Mouse (Mus musculus) thymus, adult 2 months (tissue): ENCODE measurements around the gene Dlg1.

Source experiments
- CTCF ChIP-seq: fragments of 200-500 bp; IDR thresholded peaks from 2 replicates; pipeline ENCODE4 v1.5.1; 2012; ENCODE audit warnings: mild to moderate bottlenecking, control low read depth, low read length, moderate library complexity, borderline replicate concordance; ENCODE audit not compliant: control insufficient read depth, poor library complexity, insufficient read depth; ENCODE audit errors: extremely low read depth
- POLR2A ChIP-seq: fragments of 200-500 bp; IDR thresholded peaks from 2 replicates; pipeline ENCODE4 v1.6.1; 2012; ENCODE audit warnings: mild to moderate bottlenecking, low read length, control low read depth, moderate library complexity; ENCODE audit not compliant: control insufficient read depth, poor library complexity, insufficient read depth; ENCODE audit errors: extremely low read depth

GRCm38 (mm10) chr16:31630381-31630780, 32.9 kb upstream of the Dlg1 start:
- TF ChIP-seq POLR2A (no peak), CTCF (no peak)
